Mouse (Mus musculus): Measurements from ENCODE around the gene Atp13a3.

DNA sequence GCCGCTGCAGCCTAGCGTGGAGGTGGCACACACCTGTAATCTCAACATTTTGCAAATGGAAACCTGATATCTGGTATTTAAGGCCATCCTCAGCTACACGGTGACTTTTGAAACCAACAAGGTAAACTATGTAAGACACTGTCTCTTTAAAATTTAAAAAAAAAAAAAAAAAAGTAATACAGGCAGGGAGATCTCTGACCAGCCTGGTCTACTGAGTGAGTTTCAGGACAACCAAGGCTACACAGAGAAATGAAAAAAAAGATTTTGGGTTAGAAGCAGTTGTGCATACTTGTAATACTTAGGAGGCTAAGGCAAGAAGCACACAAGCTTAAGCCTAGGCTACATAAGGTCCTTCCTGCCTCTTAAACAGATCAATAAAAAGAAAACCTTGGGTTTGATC, 30.8 kb downstream of the Atp13a3 start:
- TF ChIP-seq MYOD1 (IDR thresholded peaks at IDR 0.05; ENCODE audit: control insufficient read depth, insufficient read length, low read depth) (no peak), CTCF (IDR thresholded peaks at IDR 0.05; ENCODE audit: control insufficient read depth, insufficient read depth, insufficient read length) (no peak), USF1 (IDR thresholded peaks at IDR 0.05; ENCODE audit: low read depth) (no peak)
